Mouse (Mus musculus): ENCODE results near the gene Eea1. TPM values are rescaled to one million over a fixed set of nuclear protein-coding genes. Genes with fewer than 3 reads are reported as not detected.

The Eea1 gene
- polyA plus RNA-seq, 1 experiment from 2014 or later, result 26.3 TPM

GRCm38 (mm10) chr10:96089744-96090143 is 149.3 kb downstream of the Eea1 start:
- 0 out of 2 replicates have a peak, but pooled peaks cover 6% of the 10 kb centered on the region for H3K4me1 ChIP-seq (ENCODE audit: control insufficient read depth, insufficient read depth, low read length)
- no peak overlapping the region for H3K9ac ChIP-seq (replicated peaks; ENCODE audit: low read length)
- no peak overlapping the region for H3K4me2 ChIP-seq (ENCODE audit: low read length)
- no peaks in the 10 kb centered on the region for H3K36me3 ChIP-seq (ENCODE audit: control insufficient read depth, insufficient read depth, low read length)
- no peaks in the 10 kb centered on the region for H3K9me3 ChIP-seq (ENCODE audit: control insufficient read depth, low read length)
- no peak overlapping the region for H3K27ac ChIP-seq (replicated peaks; ENCODE audit: low read depth, low read length)
- 45% methylated on average over 1 of the region's 1 CpGs for WGBS
- DNase-seq, result no peak
- ATAC-seq (ENCODE audit: low FRiP score, low TSS enrichment), result no peak
- H3K4me3 ChIP-seq (replicated peaks; ENCODE audit: low read depth, low read length), result no peak overlapping the region
- H3K27me3 ChIP-seq (ENCODE audit: control insufficient read depth, insufficient read depth, low read length), result no peaks in the 10 kb centered on the region

- H3K4me3 ChIP-seq (replicated peaks; ENCODE audit: low read depth, low read length), result no peak overlapping the region
- H3K4me2 ChIP-seq (ENCODE audit: low read length), result no peak overlapping the region
- no peaks in the 10 kb centered on the region for H3K27me3 ChIP-seq (ENCODE audit: control insufficient read depth, insufficient read depth, low read length)
- H3K36me3 ChIP-seq (ENCODE audit: control insufficient read depth, insufficient read depth, low read length), result no peaks in the 10 kb centered on the region
- no peaks in the 10 kb centered on the region for H3K9me3 ChIP-seq (ENCODE audit: control insufficient read depth, low read length)
- no peak overlapping the region for H3K27ac ChIP-seq (replicated peaks; ENCODE audit: low read depth, low read length)
- WGBS, result 61% methylated on average over 3 of the region's 3 CpGs
- 0 out of 2 replicates have a peak, but pooled peaks cover 6% of the 10 kb centered on the region for H3K4me1 ChIP-seq (ENCODE audit: control insufficient read depth, insufficient read depth, low read length)
- ATAC-seq (ENCODE audit: low FRiP score, low TSS enrichment), result no peak
- no peak overlapping the region for H3K9ac ChIP-seq (replicated peaks; ENCODE audit: low read length)
- no peak for DNase-seq
Observed at GRCm38 (mm10) chr10:96090388-96090787, 149.9 kb downstream of the Eea1 start.

- WGBS, result 39% methylated on average over 2 of the region's 2 CpGs
- ATAC-seq (ENCODE audit: low FRiP score, low TSS enrichment), result no peak
- H3K9me3 ChIP-seq (ENCODE audit: control insufficient read depth, low read length), result no peaks in the 10 kb centered on the region
- no peaks in the 10 kb centered on the region for H3K36me3 ChIP-seq (ENCODE audit: control insufficient read depth, insufficient read depth, low read length)
- no peak overlapping the region for H3K4me2 ChIP-seq (ENCODE audit: low read length)
- no peak overlapping the region for H3K4me3 ChIP-seq (replicated peaks; ENCODE audit: low read depth, low read length)
- H3K9ac ChIP-seq (replicated peaks; ENCODE audit: low read length), result no peak overlapping the region
- no peak for DNase-seq
- H3K27ac ChIP-seq (replicated peaks; ENCODE audit: low read depth, low read length), result no peak overlapping the region
- H3K27me3 ChIP-seq (ENCODE audit: control insufficient read depth, insufficient read depth, low read length), result no peaks in the 10 kb centered on the region
- 0 out of 2 replicates have a peak, but pooled peaks cover 6% of the 10 kb centered on the region for H3K4me1 ChIP-seq (ENCODE audit: control insufficient read depth, insufficient read depth, low read length)
Observed at GRCm38 (mm10) chr10:96093890-96094531, 153.6 kb downstream of the Eea1 start.

GRCm38 (mm10) chr10:96094559-96094958 is 154.1 kb downstream of the Eea1 start:
- Histone ChIP-seq H3K27ac (replicated peaks; ENCODE audit: low read depth, low read length) (no peak overlapping the region), H3K9me3 (ENCODE audit: control insufficient read depth, low read length) (no peaks in the 10 kb centered on the region), H3K4me3 (replicated peaks; ENCODE audit: low read depth, low read length) (no peak overlapping the region), H3K4me1 (ENCODE audit: control insufficient read depth, insufficient read depth, low read length) (0 out of 2 replicates have a peak, but pooled peaks cover 6% of the 10 kb centered on the region), H3K27me3 (ENCODE audit: control insufficient read depth, insufficient read depth, low read length) (no peaks in the 10 kb centered on the region), H3K36me3 (ENCODE audit: control insufficient read depth, insufficient read depth, low read length) (no peaks in the 10 kb centered on the region), H3K4me2 (ENCODE audit: low read length) (no peak overlapping the region), H3K9ac (replicated peaks; ENCODE audit: low read length) (no peak overlapping the region)
- no peak for ATAC-seq (ENCODE audit: low FRiP score, low TSS enrichment)
- 49% methylated on average over 2 of the region's 2 CpGs for WGBS
- DNase-seq, result no peak

Other genes starting within 250 kb of the Eea1 start
- gene Gm33543, start 97.7 kb upstream of the Eea1 start, polyA plus RNA-seq (2014; fragmentation: Nextera tagmentation; extraction: Ambion mirVana), result not detected in 2 replicates
- gene Gm5426, start 196.0 kb downstream of the Eea1 start, polyA plus RNA-seq (2014; fragmentation: Nextera tagmentation; extraction: Ambion mirVana), result not detected in 2 replicates

Data from midbrain, embryonic 14.5 days (tissue).